Mouse (Mus musculus) layer of hippocampus, postnatal 10 days (tissue): ENCODE measurements around the gene Fam107b. TPM values are rescaled to one million over a fixed set of nuclear protein-coding genes. Genes with fewer than 3 reads are reported as not detected.
"Not testable (repeated sequence)": the region's sequence is repeated elsewhere in the genome, so short reads cannot be mapped to it uniquely, and the experiment has no call there.

Experiments
- DNase-seq, 2 experiments: peaks; one replicate each; pipeline ENCODE4 v3.0.0; 2021; ENCODE audit warnings: low spot score in 2 of 2
- total RNA-seq, 2 experiments: library from RNA; stranded (reverse); gene quantifications; 2 replicates each; pipeline ENCODE4 v1.2.3; 2021

Gene Fam107b
- total RNA-seq, 2 experiments from 2014 or later, result 22.3 to 25.6 TPM

DNA sequence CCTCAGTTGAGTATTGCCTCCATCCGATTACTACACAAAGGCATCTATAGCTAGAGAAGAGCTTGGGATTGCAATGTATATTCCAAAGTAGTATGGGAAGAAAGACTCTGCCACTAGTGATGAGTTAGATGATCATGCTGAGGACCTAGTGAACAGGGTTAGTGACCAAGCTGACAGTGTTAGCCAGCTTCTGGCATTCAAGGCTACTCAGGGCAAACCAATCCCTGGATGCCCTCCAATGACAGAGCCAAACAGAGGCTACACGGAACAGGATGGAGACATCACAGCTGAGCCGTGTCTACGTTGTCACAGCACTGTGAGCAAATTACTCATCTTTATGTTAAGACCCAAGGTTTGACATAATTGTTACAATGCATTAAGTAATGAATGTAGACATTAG, 138.3 kb downstream of the Fam107b start:
- no peak for DNase-seq

DNA sequence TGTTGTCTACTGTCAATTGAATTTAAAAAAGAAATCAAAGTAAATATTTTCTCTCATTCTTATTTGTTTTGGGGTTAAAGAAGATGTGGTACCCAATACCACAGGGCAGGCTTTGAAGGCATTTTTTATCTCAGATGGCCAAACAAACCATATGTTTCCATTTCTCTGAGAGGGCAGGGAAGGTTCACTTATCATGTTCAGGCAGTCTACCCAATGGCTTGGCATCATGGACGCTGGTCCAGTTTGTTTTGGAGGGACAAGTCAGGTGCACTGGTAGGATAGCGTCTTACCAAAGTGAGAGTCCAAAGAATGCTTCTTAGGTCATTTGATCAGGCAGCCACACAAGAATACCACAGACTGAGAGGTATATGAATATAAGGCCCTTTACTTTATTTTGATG, 139.6 kb downstream of the Fam107b start:
- DNase-seq, result no peak

DNA sequence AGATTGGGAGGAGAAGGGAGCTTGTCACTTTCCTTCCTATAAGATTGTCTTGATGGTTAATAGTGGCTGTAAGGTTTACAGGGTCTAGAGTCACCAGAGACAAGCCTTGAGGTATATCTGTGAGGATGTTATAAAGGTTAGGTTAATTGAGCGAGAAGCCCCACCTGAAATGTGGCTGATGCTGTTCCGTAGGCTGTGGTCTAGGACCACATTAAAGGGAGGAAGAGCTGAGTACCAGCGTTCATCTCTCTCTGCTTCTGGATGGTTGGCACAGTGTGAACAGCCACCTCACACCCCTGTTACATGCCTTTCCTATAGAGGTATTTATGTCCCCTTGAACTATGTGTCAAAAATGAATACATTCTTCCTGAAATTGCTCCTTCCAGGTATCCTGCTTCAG, 140.2 kb downstream of the Fam107b start:
- no peak for DNase-seq

DNA sequence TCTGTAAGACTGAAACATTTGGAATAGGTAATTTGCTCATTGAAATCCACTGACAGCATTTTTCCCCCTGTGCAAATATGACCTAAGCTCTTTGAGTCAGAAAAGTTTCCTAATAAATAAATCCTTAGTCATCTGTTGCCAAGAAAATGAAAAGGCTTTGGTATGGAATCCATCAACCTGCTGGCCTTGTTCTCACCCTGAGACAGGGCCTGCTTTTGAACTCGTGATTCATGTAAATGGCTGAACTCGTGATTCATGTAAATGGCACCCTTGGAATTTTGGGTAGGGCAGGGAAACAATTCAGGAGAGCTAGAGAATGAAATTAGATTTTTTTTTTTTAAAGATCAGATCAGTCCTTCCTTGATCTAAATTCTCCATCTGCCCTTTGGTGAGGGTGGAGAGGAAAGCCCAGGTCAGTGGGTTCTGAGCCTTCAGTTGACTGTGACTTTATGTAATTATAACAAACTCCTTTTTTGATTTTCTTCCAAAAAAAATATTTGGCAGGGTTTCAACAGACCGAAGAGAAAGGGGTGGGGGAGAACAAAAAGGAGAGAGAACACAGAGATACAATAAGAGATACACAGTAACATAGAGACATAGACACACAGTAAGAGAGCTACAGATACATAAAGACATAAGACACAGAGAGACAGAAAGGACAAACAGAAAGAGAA, 142.2 kb downstream of the Fam107b start:
- no peak for DNase-seq

DNA sequence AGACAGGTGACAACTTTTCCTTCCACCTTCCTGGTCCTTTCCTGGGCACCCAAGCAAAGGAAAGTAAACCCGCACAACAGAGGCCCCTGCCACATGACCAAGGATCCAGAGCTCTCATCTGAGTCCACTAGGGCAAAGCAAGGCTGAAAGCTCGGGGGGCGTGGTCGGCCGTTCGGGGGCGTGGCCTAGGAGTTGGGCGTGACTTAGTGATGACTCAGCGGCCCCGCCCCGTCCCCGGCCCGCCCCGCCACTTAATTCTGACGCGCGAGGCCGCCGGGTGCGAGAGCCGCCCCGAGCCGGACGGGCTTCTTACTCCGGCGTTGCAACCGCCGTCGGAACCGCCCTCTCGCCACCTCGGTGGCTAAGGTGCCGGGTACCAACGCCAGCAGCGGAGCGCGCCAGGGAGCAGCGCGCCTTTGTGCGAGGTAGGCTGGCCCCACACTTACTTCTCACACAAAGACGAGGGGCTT, 143.0 kb downstream of the Fam107b start:
- DNase-seq, result peak; percentile 96 to 97

DNA sequence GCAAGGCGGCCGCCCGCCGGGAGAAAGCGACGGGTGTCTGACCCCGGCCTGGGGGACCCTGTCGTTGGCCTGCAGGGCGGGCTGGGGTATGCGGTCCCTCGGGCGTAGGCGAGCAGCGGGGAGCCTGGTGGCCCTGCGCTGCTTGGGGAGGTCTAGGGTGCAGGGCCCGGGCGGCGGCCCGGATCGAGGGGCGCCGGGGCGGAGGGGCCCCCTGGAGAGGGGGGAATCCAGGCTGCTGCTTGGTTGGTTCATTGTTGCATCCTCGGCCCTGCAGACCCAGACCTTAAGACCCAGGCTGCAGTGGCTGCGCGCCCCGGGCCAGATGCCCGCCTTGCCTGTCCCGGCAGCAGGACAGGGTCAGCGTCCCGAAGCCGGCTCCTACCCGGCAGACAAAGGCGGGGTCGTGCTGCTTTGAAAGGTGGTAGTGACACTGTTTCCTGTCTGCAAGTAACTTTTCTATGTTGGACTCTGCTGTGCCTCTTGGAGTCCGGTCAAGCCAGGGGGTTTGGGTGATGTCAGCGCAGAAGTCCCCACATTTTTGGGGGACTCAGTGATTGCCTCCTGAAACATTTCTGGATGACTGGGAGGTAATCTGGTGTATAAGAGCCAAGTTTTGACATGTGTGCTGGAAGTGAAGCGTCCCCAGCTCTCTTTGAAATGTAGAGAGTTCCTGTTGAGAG, 143.5 kb downstream of the Fam107b start:
- DNase-seq, result peak in 1 of 2 experiments; percentile 32

DNA sequence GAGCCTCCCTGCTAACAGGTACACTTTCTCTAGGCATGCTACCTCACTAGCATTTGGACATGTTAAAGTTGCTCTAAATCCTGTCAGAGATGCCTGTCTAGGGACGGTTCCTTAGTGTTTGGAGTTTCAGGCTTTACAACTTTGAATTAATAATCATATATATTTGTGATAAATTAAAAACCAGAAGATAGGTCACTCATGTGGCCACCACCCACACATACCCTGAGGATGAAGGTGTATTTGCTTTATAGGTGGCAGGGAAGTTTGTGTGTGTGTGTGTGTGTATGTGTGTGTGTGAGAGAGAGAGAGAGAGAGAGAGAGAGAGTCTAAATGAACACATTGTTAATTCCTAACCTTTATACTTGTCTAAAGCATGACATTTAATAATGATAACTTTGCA, 144.2 kb downstream of the Fam107b start:
- no peak for DNase-seq

DNA sequence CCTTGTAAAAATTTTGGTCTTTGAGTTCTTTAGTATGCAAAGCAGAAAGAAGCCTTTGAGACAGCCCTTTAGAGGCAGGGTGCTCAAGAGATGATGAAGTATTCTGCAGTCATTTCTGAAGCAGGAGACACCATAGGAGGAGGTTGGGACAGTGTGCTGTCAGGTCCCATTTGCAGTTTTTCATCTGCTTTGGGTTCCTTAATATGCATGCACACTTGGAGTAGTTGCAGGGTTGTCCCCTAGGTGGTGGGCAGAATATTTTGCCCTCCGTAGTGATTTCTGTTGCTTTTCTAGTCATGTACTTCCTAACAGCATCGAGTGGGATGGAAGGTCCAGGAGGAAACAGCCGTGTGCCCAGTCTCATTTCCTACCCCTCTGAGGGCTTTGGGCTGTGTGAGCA, 145.1 kb downstream of the Fam107b start:
- DNase-seq, result no peak

DNA sequence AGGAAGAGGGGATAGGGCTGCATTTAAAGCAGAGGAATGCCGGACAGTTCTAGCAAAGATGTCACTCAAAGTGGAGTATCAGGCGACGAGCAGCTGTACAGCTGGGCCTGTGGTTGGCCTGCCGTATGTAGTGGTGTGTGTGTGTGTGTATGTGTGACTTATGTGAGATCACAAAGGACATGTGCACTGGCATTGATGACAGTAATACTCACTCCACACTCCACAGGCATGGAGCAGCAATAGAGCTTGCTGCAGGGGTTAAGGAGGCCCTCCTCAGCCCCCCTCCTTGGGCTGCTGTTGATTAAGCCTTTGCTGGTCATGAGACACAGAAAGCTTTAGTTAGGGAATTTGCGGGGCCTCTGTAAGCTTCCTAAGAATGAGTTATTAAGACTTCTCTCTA, 147.0 kb downstream of the Fam107b start:
- DNase-seq, result no peak

DNA sequence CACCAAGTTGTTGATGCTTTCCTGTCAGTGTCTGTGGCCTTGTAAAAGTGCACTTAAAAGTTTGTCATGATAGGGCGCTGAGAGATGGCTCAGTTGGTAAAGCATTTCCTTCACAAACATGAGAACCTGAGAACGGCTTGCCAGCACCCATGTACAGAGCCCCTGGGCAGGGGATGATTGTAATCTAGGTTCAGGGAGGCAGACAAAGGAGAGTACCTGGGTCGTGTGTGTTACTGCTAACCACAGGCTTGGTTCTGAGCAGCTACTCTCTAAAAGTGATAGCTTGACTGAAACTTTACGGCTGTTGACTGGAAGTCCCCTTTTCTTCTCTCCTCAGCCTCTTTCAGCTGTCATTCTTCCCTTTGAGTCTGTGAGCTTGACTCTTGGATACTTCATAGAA, 147.6 kb downstream of the Fam107b start:
- no peak for DNase-seq

DNA sequence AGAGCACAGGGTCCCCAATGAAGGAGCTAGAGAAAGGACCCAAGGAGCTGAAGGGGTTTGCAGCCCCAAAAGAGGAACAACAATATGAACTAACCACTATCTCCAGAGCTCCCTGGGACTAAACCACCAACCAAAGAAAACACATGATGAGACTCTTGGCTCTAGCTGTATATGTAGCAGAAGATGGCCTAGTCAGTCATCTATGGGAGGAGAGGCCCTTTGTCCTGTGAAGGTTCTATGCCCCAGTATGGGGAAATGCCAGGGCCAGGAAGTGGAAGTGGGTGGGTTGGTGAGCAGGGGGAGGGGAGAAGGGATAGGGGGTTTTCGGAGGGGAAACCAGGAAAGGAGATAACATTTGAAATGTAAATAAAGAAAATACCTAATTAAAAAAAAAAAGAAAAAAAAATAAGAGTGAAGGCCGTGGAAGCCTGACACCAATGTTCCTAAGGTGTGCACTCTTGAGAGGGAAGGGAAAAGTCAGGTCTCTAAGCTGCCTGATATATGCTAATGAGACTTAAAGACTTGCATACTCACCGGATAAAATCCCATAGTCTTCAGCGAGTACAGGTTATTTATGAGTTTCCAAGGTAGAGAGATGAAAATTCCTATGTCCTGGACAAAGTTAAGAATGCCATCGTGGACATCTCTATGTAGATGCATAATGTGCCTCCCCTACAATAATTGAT, 149.3 kb downstream of the Fam107b start:
- not testable (repeated sequence) for DNase-seq

DNA sequence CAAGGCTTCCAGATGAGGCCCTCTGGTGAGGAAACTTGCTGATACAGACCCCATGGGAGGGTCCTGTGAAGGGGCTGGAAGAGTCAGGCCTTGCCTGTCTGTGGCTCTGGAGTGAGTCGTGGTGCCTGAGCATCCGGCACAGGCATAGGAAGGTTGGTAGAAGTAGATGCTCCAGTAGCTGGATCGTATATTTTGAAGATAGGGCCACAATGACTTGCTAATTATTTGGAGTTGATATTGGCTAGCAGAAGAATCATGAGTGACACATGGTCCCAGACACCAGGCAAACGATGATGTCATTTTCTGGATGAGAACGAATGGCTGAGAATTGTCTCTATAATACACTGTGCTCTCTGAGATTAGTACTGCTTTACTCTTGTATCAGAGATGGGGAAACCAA, 150.8 kb downstream of the Fam107b start:
- DNase-seq, result no peak

DNA sequence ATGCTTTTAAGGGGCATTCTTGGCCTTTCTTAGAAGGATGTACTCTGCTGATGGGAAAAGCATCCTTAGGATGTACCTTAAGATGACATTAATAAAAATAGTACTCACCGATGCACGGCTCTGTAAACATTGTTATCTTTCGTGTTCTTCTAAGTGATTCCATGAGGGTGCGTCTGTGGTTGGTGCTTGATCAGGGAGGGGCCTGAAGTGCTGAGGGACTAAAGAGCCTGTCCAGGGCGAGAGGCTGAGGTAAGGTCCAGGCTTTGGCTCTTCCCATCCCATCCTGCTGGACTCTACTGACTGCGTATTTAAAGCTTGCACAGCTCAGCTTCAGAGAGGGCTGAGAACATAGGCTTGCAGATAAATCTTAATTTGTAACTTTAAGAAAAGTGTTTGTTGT, 151.7 kb downstream of the Fam107b start:
- DNase-seq, result no peak

DNA sequence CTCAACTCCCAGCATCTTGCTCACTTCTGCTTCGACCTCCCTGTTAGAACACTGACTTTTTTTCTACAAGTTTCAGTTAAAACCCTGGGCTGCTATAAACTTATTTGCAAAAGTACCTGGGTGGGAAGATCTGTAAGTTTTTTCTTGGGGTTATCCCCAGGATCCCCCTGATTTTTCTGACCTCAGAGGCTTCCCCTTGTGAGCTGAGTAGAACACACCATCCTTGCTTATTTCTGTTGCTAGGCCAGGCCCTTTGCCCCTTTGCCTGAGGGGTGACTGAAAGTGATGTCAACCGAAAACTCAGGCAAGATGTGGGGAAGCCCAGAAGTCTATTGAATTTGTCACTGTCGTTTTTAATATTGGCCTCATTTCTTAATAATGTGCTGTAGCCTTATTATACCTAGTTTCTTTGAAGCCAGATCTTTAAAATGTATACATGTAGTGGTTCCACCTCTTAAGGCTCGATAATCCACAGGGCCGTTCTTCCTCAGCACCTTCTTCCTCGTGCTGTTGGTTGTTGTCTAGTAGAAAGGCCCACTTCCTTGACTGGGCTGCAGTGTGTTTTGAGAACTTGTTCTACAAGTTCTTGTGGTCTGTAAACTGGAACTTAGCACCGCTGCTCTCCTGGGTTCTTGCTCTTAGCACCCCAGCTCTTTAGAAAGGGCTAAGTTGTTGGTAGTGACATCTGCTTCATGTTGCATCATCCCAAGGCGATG, 153.3 kb downstream of the Fam107b start:
- no peak for DNase-seq

DNA sequence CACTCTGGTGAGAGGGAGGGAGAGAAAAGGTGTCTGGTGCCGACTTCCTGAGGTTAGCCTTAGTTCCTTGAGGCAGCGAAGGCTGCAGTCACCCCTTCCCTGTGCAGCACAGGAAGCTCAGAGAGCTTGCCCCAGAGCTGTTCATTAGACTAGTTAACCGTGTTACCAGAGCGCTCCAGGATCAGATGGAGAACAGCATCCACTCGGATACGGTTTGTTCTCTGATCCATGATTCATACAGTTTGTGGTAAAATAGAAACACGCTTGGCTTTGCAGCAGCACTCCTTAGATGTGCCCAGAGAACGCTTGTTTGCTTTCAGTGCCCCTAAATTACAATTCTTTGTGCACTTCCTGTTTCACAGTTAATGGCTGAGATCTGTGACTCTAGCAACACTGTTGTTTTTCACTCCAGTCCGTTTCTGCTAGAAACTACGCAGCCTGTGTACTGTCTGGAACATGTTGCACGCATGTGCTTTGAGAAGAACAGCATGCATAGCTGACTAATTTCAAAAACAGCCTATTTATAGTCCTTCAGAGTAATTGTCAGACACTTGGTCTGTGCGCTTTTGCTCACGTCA, 156.3 kb downstream of the Fam107b start:
- peak in 1 of 2 experiments; percentile 39 for DNase-seq

DNA sequence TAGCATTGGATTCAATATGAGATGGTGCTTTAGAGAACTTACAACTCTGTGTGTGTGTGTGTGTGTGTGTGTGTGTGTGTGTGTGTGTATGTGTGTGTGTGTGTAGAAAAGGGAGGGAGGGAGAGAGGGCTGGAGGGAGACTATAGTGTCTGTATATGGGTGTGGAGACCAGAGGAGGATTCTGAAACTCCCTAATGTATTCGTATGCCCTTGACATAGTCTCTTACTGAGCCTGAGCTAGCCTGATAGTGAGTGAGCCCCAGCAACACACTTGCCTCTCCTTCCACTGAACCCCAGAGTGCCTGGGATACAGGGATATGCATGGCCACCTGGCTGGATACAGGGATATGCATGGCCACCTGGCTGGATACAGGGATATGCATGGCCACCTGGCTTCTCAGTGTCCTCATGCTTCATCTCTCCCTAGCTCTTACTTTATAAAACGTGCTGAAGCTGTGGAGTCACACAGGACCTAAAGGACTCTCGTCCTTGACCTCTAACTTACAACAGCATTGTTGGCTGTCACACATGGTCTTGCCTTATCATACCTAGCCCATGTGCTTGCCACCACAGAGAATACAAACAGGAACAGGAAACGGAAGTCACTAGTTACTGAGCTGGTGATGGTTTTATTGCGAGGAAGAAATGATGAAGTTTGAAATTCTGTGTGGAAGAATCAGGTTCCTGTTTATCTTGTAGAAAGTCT, 157.1 kb downstream of the Fam107b start:
- DNase-seq, result peak in 1 of 2 experiments; percentile 24

DNA sequence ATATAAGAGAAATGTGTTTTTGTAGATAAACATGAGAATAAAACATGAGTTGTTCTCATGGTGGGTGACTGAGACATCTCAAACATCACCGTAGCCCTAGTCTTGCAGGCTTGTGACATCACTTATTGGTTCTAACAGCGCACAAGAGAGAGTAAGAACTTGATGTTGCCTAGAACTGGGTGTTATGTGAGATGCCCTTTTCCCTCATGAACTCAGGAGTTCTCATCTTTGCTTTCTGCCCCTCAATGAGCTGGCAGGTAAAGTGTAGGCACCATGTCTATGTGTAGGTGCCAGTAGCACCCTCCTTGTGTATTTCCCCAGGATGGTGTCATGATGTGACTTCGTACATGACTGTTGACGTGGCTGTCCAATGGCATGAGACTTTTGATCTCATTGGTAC, 157.8 kb downstream of the Fam107b start:
- no peak for DNase-seq

DNA sequence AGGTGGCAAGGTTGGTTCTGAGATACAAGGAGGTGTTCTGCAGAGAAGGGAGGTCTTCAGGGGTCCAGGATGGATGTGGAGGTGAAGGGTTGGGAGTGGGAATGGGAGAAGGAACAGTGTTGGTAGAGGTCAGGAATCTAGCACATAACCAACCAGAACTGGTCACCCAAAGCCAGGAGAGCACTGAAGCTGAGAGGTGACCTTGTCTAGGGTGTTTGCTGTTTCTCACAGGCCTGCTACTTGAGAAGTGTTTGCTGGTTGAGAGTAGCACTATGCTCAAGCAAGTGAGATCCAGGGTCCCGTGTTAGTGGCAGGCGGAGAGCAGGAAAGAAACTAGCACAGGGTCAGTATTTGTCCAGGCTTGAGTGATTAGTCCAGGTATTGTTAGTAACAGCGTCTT, 159.3 kb downstream of the Fam107b start:
- no peak for DNase-seq

DNA sequence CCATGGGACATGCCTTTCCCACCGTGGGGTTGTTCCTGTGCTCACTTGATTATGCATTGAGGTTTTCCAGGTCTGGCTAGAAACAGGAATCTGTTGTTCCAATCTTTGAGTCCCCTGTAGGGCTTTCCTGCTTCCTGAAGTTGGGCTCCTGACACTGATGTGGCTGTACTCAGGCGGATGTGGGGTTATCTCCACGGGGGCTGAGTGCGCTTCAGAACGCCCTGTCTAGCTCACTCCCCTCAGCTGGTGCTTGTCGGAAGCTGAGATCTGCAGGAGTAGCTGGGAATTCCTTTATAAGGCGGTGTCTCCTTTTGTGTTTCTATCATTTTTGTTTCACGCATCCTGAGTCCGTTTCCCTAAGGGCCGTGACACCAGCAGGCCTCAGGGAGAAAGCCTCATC, 160.5 kb downstream of the Fam107b start:
- DNase-seq, result no peak

DNA sequence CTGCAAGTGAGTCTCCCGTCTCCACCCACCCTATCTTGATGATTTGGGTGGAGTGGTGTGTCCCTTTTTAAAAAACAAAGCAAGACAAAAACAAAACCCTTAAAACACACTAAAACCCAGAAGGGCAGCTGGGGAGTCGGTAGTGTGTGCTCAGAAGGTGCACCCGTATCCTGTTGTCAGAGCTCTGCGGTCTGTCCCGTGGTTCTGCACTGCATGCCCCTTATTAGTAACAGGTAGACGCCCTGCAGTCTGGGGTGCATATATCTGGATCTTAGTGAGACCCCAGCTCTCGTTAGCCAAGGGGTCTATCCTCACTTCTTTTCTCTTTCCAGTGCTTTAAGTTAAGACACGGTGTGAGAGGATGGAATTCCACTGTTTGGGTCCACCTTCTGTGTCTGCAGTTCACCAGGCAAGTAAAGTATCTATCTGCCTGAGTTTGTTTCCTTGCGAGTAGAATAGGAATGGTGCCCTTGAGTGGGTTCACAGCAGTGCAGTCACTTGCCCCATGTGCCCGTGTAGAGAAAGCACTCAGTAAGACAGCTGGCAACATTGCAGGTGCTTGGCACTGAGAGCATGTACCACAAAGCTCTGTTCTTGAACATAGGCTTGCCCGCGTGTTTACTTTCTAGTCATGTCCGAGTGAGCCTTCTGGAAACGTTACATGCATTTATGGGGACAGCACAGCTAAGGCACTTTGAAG, 161.2 kb downstream of the Fam107b start:
- peak; percentile 42 to 53 for DNase-seq
